Mouse (Mus musculus): ENCODE data around the gene Creb1.
A peak's percentile ranks its signal among the peaks of the same experiment; 100 is the strongest.

The Creb1 gene

DNA sequence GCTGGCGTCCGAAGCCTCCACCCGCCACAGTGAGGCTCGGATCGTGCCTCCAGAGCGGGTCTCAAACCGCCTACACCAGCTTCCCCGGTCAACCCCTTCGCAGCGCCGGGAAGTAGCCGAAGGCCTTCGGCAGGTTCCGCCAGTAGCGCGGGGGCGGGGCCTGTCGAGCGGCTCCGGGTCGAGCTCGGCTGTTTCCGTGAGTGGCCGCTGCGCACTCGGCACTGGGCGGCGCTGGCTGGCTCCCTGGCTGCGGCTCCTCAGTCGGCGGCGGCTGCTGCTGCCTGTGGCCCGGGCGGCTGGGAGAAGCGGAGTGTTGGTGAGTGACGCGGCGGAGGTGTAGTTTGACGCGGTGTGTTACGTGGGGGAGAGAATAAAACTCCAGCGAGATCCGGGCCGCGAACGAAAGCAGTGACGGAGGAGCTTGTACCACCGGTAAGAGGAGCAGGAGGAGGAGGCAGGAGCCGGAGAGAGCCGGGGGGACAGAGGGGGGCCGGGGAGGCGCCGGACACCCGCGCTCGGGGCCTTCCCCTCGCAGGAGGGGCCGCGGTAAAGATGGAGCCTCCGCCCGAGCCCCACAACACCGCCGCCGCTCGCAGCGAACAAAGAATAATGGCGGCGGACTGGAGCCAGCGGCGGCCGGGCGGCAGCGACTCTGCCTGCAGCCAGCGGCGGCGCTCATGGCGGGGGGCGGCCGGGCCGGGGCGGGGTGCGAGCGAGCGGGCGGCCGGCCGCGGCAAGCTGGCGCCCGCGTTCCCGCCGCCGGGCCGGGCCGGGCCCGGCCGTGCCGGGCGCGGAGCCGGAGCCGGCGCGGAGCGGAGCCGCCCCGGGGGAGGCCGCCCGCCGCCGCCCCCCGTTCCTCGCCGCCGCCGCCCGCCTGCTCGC lies at the start of gene Creb1:
Gene Creb1 (plus strand): TSS at position 57 of the 882 bp plus-strand sequence.
- peak; percentile 99 for DNase-seq (ENCODE audit: low spot score)

DNA sequence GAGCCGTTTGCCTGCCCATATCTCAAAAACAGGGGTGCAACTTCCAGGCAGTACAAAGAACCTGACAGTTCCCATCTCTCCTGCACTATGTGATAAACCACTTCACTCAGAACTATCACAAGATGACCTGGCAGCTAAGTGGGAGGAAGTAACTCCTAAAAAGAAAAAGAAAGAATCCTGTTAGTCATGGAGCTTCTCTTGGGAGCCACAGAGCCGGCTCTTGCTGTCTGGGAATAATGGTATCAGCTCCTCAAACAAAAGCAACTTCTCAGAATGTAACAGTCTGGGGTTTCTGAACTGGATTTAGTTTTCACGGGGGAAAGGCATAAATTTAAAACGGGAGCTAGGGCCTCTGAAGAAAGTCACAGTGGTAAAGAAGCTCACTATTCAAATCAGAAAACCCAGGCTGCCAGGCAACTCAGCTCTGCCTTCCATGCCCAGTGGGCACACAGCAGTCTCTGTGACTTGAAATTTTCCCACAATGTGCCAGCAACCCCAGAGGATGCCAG lies 43.9 kb upstream of the Creb1 start:
- no peak for DNase-seq (ENCODE audit: low spot score)

DNA sequence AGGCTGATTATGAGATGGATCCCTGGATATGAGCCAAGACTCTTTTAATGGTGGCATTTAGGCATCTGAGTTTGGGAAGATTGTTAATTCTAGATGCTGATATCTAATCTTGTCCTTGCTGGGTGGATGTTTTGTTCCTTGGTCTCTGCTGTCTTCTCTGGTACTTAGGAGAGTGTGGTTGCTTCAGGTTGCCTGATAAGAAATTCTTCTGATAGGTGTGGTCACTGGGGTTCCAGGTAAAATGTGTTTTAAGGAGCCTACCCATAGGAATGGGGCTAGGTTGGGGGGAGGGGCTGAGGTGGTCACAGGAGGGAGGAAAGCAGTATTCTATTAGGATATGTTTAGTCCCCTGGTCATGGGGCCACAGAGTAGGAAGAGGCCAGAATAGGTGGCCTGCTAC lies 35.6 kb upstream of the Creb1 start:
- no peak for DNase-seq (ENCODE audit: low spot score)

DNA sequence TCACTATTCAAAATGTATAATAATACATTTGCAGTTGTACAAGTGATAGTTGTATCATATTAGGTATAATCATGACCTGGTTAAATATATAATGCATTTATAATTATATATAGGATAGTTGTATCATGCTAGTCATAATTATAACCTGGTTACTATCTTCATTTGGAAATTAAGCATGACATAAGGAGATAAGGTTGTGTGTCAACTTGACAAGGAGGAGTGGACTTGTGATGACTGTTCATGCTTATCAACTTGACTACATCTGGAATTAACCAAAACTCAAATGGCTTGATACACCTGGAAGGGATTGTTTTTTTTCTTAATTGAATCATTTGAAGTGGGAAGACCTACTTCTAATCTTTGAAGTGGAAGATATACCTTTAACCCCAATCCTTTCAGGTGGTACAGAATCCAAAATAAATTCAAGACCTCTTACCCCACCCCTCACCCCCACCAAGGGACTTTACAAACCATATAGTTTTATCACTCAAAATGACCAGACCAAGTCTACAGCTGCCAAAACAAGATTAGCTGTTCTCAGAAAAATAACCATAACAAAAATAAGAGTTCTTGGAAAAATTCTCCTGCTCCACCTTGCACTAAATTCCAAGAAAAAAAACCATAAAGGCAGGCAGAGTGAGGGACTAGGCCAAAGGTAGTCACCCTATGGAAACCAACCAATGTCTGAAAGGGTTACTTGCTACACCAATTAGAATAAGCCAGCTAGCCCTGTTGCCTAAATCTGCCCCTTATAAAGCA lies 30.9 kb upstream of the Creb1 start:
- DNase-seq (ENCODE audit: low spot score) = no peak

DNA sequence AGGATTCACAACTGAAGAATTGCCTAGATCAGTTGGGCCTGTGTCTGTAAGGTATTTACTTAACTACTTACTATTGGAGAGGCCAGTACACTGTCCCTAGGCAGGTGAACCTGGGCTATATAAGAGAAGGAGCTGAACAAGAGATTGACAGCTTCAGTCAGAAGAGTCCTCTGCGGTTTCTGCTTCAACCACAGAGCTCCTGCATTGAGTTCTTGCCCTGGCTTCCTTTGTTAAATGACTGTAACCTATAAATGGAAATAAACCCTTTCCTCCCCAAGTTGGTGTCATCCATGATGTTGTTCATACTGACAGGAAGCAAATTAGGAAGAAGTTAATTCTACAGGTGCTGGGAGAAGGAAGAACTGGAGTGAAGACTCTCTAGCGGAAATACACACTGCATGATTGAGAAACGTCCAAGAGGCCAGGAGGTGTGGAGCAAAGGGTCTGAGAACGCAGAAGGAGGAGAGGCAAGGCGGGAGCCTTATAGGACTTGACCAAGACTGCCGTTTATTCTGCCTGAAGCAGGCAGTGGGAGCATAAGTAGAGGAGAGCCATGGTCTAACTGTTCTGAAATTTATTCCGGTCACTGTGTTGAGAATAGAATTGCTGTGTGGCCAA lies 23.9 kb upstream of the Creb1 start:
- DNase-seq (ENCODE audit: low spot score) = no peak

DNA sequence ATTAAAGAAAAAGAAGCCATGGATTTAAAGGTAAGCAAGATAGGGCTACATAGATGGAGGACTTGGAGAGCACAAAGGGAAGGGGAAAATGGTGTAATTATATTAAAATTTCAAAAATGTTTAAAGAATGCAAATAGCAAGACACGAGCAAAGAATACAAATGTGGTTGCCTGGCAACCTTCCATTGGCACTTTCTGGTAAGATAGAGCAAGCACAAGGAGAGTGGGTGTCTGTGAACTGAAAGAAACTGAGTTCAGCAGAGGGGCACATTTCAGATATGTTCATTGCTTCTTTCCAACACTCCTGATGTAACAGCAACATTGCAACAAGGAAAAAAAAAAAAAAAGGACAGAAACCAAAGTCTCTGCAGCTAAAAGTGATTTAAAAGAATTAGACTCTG lies 22.8 kb upstream of the Creb1 start:
- no peak for DNase-seq (ENCODE audit: low spot score)

DNA sequence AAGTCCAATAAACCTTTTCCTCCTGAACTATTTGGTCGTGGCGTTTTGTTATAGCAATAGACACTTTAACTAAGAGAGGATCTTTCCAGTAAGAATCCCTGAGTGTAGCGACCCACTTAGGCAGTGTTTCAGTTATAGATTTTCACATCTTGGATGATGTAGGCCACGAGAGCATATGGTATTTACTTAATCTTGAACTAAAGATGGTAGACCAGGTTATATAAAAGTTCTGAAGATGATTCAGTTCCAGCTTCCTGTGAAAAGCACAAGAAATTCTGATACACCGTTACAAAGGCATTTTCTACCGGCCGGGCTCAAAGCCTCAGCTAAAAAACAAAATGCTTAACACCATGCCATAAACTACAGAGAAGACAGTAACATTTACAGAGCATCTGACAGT lies 18.3 kb upstream of the Creb1 start:
- no peak for DNase-seq (ENCODE audit: low spot score)

DNA sequence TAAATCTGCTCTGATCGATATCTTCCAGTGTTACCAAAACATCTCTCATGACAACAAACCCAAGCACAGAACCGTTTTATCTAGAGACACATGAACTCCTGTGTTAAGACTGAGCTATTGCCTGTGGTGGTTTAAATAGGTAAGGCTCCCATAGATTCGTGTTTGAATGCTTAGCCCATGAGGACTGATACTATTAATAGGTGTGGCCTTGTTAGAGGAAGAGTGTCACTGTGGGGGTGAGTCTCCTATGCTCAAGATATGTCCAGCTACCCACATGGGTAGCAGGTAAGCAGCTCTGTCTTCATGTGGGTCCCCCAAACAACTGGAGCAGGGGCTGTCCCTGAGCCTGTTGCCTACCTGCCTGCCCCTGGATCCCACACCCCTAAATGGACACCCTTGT lies 15.9 kb upstream of the Creb1 start:
- no peak for DNase-seq (ENCODE audit: low spot score)

DNA sequence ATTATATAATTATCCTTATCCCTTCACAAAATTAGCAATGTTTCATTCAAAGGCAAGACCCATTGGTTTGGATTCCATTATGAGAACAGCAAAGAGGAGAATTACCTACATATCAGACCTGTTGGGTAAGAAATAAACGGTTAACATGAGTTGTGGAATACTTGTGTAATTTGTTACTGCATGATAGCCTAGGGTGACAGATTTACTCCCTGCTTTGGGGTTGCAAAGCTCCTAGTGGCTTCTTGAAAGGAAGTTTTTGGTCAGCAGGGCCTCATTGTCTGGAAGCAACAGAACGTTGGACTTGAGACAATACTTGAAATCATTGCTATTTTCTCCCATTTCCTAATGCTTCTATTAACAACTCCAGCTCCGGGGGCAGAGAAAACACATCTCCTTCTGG lies 14.0 kb upstream of the Creb1 start:
- DNase-seq (ENCODE audit: low spot score) = no peak

DNA sequence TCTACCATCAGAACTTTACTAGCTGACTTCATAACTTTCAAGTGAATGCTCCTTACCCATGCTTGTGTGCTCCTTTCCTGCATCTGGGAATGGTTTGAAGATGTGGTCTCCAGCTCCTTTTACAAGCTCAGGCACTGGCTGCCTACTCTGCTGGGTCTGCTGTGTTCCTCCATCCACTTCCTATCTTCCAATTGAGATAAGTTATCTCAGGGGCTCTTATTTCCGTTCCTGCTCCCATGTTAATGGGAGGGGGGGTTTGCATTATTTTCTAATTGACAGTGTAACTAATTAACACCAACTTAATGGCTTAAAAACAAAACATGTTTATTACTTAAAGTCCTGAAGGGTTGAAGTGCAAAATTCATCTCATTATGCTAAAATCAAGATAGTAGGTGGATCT lies 13.1 kb upstream of the Creb1 start:
- no peak for DNase-seq (ENCODE audit: low spot score)

DNA sequence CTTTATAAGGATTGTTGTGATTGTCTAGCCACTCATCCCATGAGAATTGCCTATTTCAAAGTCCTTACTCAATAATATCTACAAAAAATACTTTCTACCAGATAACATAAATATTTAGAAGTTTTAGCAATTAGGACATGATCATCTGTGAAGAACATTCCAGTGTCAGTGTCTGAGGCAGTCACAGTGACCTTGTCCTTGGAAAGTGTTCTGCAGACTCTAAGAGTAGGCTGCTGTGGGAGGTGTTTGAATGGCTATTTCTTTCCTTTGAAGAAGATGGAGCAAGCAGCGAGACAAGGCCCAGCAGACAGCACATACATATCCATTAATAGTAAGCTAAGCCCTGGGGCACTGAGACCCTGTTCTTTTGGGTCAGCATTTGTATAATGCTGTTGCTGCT lies 12.5 kb upstream of the Creb1 start:
- no peak for DNase-seq (ENCODE audit: low spot score)

DNA sequence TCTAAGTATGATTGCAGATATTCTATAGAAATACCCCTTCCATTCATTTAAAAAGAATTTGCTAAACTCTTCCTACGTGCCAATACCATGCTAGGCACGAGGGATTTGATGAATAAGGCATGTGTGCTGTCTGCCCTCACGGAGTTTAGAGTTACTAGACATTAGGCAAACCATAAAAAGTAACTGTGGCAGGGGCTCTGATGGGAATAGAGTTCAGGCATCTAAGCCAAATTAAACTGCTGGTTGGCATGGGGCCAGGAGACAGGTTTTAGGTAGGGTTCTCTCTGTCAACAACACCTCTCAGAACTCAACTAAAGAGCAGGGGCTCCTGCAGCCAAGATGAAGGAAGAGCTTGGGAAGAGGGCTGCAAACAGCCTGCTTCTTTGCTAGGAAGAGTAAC lies 10.7 kb upstream of the Creb1 start:
- no peak for DNase-seq (ENCODE audit: low spot score)

DNA sequence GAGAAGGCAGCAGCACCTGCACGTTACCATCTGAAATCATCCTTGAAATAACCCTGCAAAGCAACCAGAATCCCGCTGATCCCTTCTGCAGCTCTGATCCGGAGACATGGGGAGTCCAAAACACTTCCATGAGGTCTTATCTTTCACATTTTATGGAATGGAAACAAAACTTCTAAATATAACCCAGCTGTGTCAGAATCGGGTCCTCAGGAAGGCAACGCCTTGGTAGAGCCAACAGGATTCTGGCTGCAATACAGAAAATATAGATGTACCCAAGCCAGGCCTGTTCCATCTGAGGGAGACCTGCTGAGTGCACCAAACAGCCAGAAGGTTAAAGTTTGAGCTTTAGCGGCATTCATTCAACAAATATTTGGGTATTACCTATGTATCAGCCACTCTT lies 9.8 kb upstream of the Creb1 start:
- no peak for DNase-seq (ENCODE audit: low spot score)

DNA sequence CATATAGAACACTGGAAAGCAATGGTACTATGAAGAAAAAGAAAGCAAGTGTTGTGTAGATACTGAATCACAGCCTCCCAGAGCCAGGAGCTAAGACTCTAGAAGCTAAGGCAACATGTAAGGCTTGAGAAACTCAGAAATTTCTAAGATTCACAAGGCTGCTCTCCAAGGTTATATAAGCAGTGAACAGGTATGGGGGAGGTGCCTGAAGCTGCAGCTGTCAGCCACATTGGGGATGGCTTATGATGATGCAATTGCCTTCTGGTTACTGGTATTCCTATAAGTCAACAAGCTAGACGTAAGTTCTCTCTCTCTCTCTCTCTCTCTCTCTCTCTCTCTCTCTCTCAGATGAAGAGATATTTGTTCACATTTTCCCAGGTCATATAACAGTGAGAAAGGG lies 9.3 kb upstream of the Creb1 start:
- DNase-seq (ENCODE audit: low spot score) = no peak

DNA sequence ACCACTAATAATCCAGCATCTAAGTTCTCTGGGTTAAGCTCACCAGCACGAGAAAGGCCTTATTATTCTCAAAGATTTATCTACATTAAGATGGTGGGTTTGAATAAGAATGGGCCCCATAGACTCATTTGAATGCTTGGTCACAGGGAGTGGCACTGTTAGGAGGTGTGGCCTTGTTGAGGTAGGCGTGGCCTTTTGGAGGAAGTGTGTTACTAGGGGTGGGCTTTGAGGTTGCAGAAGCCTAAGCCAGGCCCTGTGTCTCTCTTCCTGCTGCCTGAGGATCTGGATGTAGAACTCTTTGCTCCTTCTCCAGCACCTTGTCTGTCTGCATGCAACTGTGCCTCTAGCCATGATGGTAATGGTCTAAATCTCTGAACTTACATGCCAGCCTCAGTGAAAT lies 7.8 kb upstream of the Creb1 start:
- DNase-seq (ENCODE audit: low spot score) = no peak

DNA sequence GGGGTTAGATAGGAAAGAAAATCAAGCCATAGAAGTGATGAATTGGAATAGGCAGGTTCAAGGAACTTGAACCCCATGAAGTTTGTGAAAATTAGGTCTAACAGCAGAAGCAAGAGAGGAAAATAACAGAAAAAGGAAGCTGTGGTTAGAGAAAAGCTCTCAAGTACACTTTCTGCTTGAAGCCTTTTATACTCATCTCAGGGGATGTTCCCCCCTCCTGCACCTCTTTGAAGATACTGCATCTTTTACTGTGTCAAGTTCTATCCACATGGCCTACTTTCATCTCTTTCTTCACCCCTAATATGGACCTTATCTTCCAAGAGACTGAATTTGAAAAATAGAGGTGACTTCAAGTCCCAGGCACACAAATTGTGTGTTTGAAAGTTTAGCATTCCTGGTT lies 4.8 kb upstream of the Creb1 start:
- no peak for DNase-seq (ENCODE audit: low spot score)

DNA sequence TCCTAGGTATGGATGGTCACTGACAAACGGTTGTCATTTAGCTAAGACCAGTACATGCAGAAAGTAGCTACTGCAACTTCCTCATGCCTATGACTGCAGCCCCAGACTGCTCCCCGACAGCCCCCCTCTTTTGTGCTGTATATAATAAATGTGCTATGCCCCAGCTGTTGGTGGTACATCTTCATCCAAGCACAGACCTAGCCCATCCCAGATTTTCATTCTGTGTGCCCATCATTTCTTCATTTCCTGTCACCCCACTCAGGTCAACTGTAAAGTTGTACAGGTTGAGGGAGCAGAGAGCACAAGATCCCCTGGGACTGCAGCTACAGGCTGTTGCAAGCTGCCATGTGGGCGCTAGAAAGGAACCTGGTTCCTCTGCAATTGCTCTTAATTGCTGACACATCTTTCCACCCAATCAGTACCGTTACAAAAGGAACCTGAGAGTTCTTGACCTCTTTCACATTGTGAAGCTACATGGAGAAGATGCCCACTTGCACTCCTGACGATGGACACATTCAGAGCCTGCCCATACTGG lies 2.6 kb upstream of the Creb1 start:
- DNase-seq (ENCODE audit: low spot score) = no peak

DNA sequence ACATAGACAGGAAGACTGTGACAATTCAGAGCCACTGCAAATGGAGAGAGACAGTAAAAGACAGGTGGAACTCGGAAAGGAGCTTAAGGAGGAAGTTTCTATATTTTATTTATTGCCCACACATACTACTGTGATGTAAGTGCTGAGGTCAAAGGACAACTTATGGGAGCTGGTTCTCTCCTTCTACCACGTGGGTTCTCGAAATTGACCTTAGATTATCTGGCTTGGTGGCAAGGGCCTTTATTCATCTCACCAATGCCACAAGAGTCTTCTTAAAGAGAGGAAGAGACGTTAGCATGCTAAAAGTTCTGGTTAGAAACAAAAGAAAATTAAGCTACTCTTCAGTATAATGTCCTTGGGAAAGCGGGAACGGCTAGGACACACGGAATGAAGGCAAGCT lies 897 bp upstream of the Creb1 start:
- no peak for DNase-seq (ENCODE audit: low spot score)

DNA sequence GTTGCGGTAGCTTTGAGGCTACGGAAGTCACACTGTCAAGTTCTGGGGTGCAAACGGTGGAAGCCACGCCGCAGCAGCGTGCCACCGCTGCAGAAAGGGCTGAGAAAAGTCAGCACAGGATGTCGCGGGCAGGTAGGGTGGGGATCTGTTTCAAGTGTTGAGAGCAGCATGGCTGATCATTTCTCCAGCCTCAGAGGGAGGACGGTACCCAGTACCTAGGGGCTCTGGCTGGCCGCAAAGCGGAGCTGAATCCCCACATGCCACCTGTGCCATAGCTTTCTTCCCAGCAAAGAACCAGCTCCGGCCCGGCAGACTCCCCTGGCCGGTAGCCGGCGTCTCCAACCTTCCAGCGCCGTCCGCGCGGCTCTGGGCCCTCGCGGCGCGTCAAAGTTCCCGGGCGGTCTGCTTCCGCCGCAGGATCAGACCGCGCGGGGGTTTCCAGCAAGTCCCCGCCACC lies 350 bp upstream of the Creb1 start:
- DNase-seq (ENCODE audit: low spot score) = no peak

DNA sequence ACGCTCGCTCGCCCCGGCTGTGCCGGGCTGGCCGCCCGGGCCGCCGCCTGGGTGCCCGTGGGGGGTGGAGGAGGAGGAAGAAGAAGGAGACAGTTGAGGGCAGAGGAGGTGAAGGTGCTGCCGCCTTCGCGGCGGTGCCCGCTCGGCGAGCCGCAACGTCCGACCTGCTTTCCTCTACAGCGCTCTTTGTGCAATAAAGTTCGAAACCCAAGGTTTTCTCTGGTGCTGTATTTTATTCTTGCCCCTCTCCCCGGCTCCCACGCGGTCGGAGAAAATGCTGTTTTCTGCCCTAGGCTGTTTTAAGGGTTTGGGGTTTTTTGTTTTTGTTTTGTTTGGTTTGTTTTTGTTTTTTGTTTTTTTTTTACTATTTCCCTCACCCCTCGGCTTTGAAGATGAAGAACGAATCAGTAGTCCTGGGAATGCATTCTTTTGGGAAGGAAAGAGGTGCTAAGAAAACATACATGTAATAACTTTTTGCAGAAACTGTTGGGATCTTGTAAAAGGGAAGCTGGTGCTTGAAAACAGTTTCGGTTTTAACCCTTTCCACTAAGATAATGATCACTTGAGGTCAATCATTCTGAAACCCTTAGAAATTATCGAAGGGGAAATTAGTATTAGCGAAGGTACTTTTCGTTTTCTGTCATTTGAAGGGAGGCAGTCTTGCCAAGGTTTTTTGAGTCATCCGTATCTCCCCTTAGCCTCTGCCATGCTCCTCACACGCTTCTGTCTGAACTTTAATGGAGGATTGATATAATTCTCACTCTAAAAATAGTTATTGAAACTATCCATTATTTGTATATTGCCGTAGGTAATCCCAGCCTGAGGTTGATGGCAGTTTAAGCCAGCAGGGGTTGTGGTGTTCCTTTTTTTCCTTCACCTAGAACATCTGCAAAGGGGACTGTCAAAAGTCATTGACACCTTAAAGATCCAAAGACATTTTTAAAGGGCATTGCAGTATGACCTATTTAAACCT lies 1.3 kb downstream of the Creb1 start:
- DNase-seq (ENCODE audit: low spot score) = peak; percentile 62

DNA sequence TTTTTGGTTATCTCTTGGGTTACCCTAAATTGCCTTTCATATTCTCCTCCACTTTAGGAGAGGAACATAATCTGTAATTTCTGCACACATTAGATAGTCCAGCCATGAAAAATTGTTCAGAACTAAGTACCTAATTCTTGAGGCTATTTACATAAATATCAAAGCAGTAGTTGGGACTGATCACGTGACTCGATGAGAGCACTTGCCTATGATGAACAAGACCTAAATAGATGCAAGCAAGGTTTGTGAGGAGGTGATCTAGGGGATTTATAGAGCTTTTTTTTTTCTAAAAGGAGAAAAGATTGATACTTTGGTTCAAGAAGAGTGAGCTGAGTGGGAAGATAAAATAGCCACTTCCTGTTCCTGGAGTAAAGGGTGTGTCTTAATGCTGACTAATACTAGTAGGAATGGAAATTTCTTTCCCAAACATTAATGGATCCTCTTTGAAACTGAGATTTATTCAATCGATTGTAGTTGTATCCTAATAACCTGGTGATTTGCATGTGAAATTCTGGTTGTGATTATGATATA lies 6.5 kb downstream of the Creb1 start:
- no peak for DNase-seq (ENCODE audit: low spot score)

Measured in ovary, postnatal 36 days (tissue).